Mouse (Mus musculus) heart, adult 2 months (tissue): Measurements from ENCODE around the gene Kcnq1. TPM values are rescaled to one million over a fixed set of nuclear protein-coding genes. Genes with fewer than 3 reads are reported as not detected.

Experiments
- DNase-seq, 2 experiments: peaks; one replicate each; pipeline ENCODE4 v3.0.0; 2021
- H3K27ac ChIP-seq: fragments of 200-600 bp; 2 replicates; pipeline ENCODE4 v1.8.1; 2022
- H3K27me3 ChIP-seq: fragments of 200-500 bp; 2 replicates; pipeline ENCODE4 v1.6.1; 2012; ENCODE audit warnings: mild to moderate bottlenecking, low read length, inconsistent platforms, mixed read lengths; ENCODE audit not compliant: control insufficient read depth, insufficient read depth
- H3K36me3 ChIP-seq: fragments of 200-500 bp; 2 replicates; pipeline ENCODE4 v1.6.1; 2012; ENCODE audit warnings: low read length, inconsistent platforms; ENCODE audit not compliant: control insufficient read depth, insufficient read depth
- H3K4me1 ChIP-seq: fragments of 200-500 bp; 2 replicates; pipeline ENCODE4 v1.6.1; 2011; ENCODE audit warnings: low read length; ENCODE audit not compliant: control insufficient read depth, insufficient read depth
- H3K4me3 ChIP-seq: fragments of 200-600 bp; 2 replicates; pipeline ENCODE4 v1.8.1; 2022
- H3K79me2 ChIP-seq: fragments of 200-500 bp; replicated peaks from 2 replicates; pipeline ENCODE4 v1.6.1; 2012; ENCODE audit warnings: mild to moderate bottlenecking, inconsistent platforms, low read length, moderate library complexity, mixed read lengths; ENCODE audit not compliant: control insufficient read depth, insufficient read depth
- H3K9ac ChIP-seq: fragments of 200-500 bp; 2 replicates; pipeline ENCODE4 v1.6.1; 2012; ENCODE audit warnings: low read depth, mild to moderate bottlenecking, control low read depth, inconsistent platforms, low read length, mixed read lengths
- CTCF ChIP-seq: fragments of 200-600 bp; IDR thresholded peaks from 2 replicates; pipeline ENCODE4 v1.8.1; 2022; ENCODE audit warnings: antibody characterized with exemption, mild to moderate bottlenecking, moderate library complexity
- EP300 ChIP-seq: fragments of 200-500 bp; IDR thresholded peaks from 2 replicates; pipeline ENCODE4 v1.6.1; 2011; ENCODE audit warnings: low read depth, low read length, control low read depth; ENCODE audit not compliant: insufficient read depth
- POLR2A ChIP-seq: fragments of 200-500 bp; IDR thresholded peaks from 2 replicates; pipeline ENCODE4 v1.6.1; 2011; ENCODE audit warnings: mild to moderate bottlenecking, low read depth, low read length, control low read depth; ENCODE audit not compliant: insufficient read depth
- WGBS: fragments of 180-500 bp; shearing (Covaris S2); methylation state at CpG from one replicate; pipeline ENCODE4 v1.1.7; 2018; 5-methylcytosine and 5-hydroxymethylcytosine counted together
- intact Hi-C: fragments of 180-260 bp; cut with DNase I; formaldehyde crosslinking; loops from one replicate; pipeline ENCODE4 v1.15.1; 2025
- polyA plus RNA-seq: library from polyadenylated mRNA; depleted of rRNA; stranded (reverse); fragments of >200 nt; gene quantifications from 2 replicates; pipeline ENCODE4 v1.2.3, GENCODE M21; 2012
- total RNA-seq, 2 experiments: library from RNA; stranded (reverse); gene quantifications; 2 replicates each; pipeline ENCODE4 v1.2.3; 2021

Kcnq1 gene
- total and polyA plus RNA-seq, 3 experiments = 32.4 to 42.0 (median 34.2) TPM

- WGBS = 20% methylated on average over 53 of the region's 56 CpGs
- Histone ChIP-seq H3K4me3 (peak overlapping the region; percentile 43), H3K79me2 (no peaks in the 10 kb centered on the region), H3K4me1 (peaks cover 1% of the 10 kb centered on the region; the same call in 1 of the 2 replicates), H3K27ac (no peak overlapping the region), H3K9ac (no peak overlapping the region; the same call in 1 of the 2 replicates), H3K36me3 (no peaks in the 10 kb centered on the region), H3K27me3 (0 out of 2 replicates have a peak, but pooled peaks cover 2% of the 10 kb centered on the region)
- TF ChIP-seq EP300 (no peak), CTCF (no peak), POLR2A (no peak)
- intact Hi-C loops = loop anchor here (5.0 to 10.0 kb wide), 3 partner anchors 168 to 570 kb away; partner anchors contain the start of gene Tspan32
- peak; percentile 54 to 68 for DNase-seq
Measured at GRCm38 (mm10) chr7:143464811-143465560, 358.8 kb downstream of the Kcnq1 start.

DNA sequence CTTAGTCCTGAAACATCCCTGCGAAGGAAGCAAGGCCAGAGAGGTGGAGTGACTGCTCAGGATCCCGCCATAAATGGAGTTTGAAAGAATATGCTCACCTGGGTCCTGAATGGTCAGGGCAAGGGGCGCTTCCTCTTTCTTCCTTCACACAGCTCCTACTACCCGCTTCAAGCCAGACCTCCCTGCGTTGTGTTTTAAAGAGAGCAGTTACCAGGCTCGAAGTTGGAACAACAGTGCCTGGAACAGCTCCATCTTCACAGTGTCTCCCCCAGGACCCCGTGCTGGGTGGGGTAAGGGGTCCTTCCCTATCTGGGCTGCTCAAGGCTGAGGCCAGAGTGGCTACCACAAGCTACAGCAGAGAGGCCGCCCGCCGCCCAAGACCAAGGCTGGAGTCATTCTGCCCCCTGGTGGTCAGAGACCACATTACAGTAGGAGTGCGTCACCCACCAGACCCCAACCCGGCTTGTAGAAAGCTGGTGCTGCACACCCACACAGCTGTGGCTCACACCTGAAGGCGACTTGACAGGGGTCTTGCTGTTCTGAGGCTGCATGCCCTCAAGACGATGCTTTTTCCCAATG, 360.0 kb downstream of the Kcnq1 start:
- intact Hi-C loops = loop anchor here (1.0 to 10.0 kb wide), 4 partner anchors 313 to 571 kb away; partner anchors contain the start of genes Trpm5 and Tspan32
- TF ChIP-seq POLR2A (no peak), EP300 (peak; percentile 76; the same call in 1 of the 2 replicates), CTCF (peak; percentile 98)

DNA sequence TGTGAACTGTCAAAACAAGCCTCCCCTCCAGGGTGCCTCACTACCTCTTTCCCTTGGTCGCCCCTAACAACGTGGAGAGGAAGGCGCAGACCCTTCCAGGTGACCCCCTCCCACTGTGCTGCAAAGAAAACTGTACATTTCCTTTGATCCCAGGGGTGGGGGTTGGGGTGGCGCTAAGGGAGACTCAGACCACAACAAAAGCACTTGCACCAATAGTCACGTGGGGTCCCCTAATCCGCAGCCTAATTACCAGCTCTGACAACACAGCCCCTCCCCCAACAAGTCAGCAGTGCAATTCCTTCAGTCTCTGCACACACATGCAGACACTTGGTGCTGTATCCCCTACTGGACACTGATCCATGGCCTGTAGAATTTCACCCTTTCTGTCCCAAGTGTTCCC, 361.6 kb downstream of the Kcnq1 start:
- no peak for TF ChIP-seq EP300
- no peak for TF ChIP-seq CTCF
- TF ChIP-seq POLR2A = no peak
- no peak for DNase-seq
- Histone ChIP-seq H3K79me2 (no peaks in the 10 kb centered on the region), H3K4me1 (0 out of 2 replicates have a peak, but pooled peaks cover 1% of the 10 kb centered on the region), H3K9ac (no peak overlapping the region), H3K27me3 (no peaks in the 10 kb centered on the region), H3K4me3 (no peak overlapping the region), H3K36me3 (no peaks in the 10 kb centered on the region), H3K27ac (no peak overlapping the region)
- intact Hi-C loops = loop anchor here (5.0 to 10.0 kb wide), 2 partner anchors 460 to 573 kb away; partner anchors contain the start of gene Tspan32
- WGBS = 47% methylated on average over 6 of the region's 6 CpGs

More for the DNA sequence above, 360.0 kb downstream of the Kcnq1 start:
- WGBS = 33% methylated on average over 14 of the region's 14 CpGs
- 0 out of 2 replicates have a peak, but pooled peaks cover 1% of the 10 kb centered on the region for H3K4me1 ChIP-seq
- H3K4me3 ChIP-seq = no peak overlapping the region
- H3K36me3 ChIP-seq = no peaks in the 10 kb centered on the region
- no peaks in the 10 kb centered on the region for H3K27me3 ChIP-seq
- DNase-seq = peak; percentile 79 to 90
- no peak overlapping the region for H3K9ac ChIP-seq
- H3K27ac ChIP-seq = no peak overlapping the region
- H3K79me2 ChIP-seq = no peaks in the 10 kb centered on the region

DNA sequence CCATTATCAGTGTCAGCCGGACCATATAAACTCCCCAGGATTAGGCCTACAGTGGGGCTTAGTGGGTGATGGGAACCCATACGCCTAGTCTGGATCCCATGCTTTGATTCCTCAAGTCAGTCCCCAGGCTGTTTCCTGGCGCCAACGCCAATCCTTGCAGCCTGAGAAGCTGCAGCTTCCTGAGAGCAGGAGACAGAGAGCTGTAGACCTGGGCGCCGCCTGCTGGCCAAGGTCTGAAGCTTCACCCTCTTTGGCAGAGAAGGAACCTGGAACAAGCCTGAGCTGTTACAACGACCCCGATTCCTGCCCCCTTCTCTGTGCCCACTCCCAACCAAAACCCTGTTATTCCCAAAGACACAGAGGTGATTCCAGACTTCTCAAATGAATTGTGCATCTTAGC, 363.8 kb downstream of the Kcnq1 start:
- Histone ChIP-seq H3K4me3 (no peak overlapping the region), H3K9ac (no peak overlapping the region), H3K27ac (no peak overlapping the region), H3K79me2 (no peaks in the 10 kb centered on the region), H3K27me3 (no peaks in the 10 kb centered on the region), H3K4me1 (peaks cover 6% of the 10 kb centered on the region), H3K36me3 (no peaks in the 10 kb centered on the region)
- 8% methylated on average over 8 of the region's 8 CpGs for WGBS
- intact Hi-C loops = loop anchor here (1.0 to 10.0 kb wide), 4 partner anchors 37 to 575 kb away; partner anchors contain the start of gene Tspan32
- peak; percentile 70 to 83 for DNase-seq
- TF ChIP-seq POLR2A (no peak), CTCF (peak; percentile 98), EP300 (no peak)

DNA sequence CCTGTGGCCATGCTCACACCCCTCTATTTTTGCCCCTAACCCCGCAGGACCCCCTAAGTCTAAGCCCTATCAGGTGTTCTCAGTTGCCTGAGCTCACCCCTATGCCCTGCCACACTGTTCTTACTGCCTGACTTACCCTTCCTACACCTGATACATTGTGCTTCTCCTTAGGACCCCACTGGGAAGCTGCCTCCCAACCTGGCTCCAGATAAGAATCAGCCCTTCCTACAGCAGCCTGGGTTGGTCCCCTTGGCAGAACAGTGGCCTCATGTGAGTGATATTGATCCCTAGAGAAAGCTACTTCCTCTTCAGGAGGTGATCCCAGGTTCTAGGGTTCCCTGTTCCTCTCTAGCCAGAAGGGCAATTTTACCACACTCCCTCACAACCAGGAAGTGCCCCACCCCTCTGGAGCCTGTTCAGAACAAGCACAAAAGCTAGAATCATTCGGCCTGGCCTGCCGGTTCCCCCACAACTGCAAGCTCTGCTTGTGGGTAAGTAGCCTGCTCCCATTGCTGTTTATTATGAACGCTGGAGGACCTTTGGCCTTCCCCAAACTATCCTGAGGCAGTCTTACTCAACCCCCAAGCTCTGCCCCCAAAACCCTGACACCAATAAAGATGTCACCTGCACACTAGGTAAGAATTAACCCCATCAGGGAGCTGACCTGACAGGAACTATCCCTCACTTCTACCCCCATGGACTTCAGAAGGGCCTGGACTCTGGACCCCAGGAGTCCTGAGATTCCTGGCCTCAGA, 367.4 kb downstream of the Kcnq1 start, which contains the start of gene Slc22a18:
Gene Slc22a18, plus strand, starts transcription at position 390 of the 755 bp plus-strand sequence.
- intact Hi-C loops = loop anchor here (5.0 kb wide), 1 partner anchor 34 kb away; no protein-coding TSS in a partner anchor
- Histone ChIP-seq H3K36me3 (no peaks in the 10 kb centered on the region), H3K4me1 (peaks cover 6% of the 10 kb centered on the region), H3K27me3 (no peaks in the 10 kb centered on the region), H3K9ac (peak within 1 kb of the TSS; percentile 28; the same call in 1 of the 2 replicates), H3K27ac (0 out of 2 replicates have a peak within 1 kb of the TSS, but pooled peaks have one; percentile 15), H3K4me3 (no peak within 1 kb of the TSS), H3K79me2 (no peaks in the 10 kb centered on the region)
- peak; percentile 49 to 58 for DNase-seq
- 29% methylated on average over 4 of the region's 4 CpGs for WGBS
- TF ChIP-seq EP300 (0 out of 2 replicates have a peak, but pooled peaks have one; percentile 46), POLR2A (peak; percentile 50), CTCF (no peak)
